Mouse (Mus musculus) bone marrow macrophage, adult 2 months (primary cell): ENCODE results near the gene Sox5.

Experiments used
- CTCF ChIP-seq: IDR thresholded peaks from 2 replicates; pipeline ENCODE4 v1.5.1; 2012; ENCODE audit warnings: low read depth, mild to moderate bottlenecking, low read length, moderate library complexity
- POLR2A ChIP-seq: IDR thresholded peaks from 2 replicates; pipeline ENCODE4 v1.6.1; 2012; ENCODE audit warnings: mild to moderate bottlenecking, low read depth, low read length, borderline replicate concordance

- no peak for TF ChIP-seq POLR2A
- TF ChIP-seq CTCF, result no peak
These were observed 602.7 kb downstream of the Sox5 start for GRCm38 (mm10) chr6:144179111-144179510.
